Mouse (Mus musculus) frontal cortex, adult 2 months (tissue): ENCODE measurements around the gene Aff1. TPM values are rescaled to one million over a fixed set of nuclear protein-coding genes. Genes with fewer than 3 reads are reported as not detected.
A peak's percentile ranks its signal among the peaks of the same experiment; 100 is the strongest.

Experiments
- DNase-seq, 2 experiments: peaks; one replicate each; pipeline ENCODE4 v3.0.0; 2022; ENCODE audit warnings: low spot score in 1 of 2; ENCODE audit errors: extremely low spot score in 1 of 2
- polyA plus RNA-seq: library from polyadenylated mRNA; depleted of rRNA; stranded (reverse); fragments of >200 nt; gene quantifications from 2 replicates; pipeline ENCODE4 v1.2.3, GENCODE M21; 2012

Aff1 gene
- polyA plus RNA-seq, 1 experiment, result 5.0 TPM

DNA sequence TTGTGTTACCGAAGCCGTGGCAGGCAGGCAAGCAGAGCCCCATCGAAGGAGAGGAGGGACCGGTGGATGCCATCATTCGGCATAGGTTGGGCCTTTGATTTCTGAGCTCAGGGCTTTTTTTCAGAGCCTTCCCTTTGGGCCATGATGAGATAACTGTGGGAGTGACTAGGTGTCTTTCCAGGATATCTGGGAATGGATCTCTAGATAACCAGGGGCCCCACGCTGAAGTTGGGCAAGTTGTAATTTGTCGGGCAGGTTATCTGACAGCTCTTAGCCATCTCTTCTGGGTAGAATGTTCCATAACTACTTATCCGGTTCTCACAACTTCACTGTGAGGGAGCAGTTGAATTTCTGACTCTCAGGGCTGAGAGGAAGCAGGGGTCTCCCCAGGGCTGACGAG is 77.5 kb downstream of the Aff1 start:
- no peak for DNase-seq

DNA sequence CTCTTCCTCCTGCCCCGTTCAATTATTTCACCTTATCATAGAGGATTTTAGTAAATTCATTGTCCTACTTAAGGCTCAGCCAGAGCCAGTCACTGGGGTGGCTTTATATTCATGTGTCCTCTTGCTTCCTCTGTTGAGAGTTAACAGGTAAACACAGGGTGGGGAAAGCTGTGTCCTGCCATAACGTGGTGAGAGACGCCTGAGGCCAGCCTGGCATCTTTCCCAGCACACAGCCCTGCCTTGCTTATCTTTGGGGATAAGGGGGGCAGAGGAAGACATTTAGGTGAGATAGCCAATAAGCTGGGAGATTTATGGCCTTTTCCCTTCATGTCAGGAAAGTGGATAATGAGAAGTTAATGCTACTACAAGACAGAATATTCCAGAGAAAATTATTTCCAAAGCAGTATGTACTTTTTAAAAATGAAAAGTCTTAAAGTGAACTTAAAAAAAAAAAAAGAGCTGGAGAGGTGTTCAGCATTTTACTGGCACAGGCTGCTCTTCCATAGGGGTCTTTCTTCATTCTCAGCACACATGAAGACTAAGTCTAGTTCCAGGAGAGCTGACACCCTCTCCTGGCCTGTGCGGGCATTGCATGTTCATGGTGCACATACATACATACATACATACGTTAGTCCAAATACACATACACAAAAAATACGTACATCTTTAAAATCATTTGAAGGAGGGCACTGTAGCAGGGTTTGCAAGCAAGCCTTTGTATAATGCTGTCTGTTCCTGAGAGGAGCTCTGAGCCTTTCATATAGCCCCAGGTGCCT is 78.5 kb downstream of the Aff1 start:
- no peak for DNase-seq

- DNase-seq, result no peak
Observed at GRCm38 (mm10) chr5:103771380-103771779, 79.2 kb downstream of the Aff1 start.

GRCm38 (mm10) chr5:103772252-103772651 is 80.1 kb downstream of the Aff1 start:
- DNase-seq, result peak in 1 of 2 experiments; percentile 35

DNA sequence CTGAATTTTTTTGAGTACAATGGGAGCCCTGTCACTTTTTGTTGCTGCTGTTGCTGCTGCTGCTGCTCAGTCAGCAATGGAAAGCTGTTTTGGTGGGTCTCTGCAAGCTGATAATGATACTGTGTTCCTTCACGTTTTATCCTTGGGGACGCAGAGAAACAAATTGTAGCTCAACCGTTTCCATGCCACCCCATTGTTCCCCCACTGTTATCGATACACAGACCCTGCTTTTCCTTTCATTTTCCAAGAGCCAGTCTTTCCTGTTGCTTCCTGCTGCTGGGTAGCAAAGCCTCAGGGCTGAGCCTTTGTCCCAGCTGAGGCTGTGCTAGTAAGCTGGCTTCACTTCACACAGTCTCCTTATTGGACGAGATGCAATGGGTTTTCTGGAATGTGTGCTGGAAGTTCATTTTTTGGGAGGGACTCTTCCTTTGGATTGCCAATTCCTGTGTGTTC is 81.0 kb downstream of the Aff1 start:
- no peak for DNase-seq

DNA sequence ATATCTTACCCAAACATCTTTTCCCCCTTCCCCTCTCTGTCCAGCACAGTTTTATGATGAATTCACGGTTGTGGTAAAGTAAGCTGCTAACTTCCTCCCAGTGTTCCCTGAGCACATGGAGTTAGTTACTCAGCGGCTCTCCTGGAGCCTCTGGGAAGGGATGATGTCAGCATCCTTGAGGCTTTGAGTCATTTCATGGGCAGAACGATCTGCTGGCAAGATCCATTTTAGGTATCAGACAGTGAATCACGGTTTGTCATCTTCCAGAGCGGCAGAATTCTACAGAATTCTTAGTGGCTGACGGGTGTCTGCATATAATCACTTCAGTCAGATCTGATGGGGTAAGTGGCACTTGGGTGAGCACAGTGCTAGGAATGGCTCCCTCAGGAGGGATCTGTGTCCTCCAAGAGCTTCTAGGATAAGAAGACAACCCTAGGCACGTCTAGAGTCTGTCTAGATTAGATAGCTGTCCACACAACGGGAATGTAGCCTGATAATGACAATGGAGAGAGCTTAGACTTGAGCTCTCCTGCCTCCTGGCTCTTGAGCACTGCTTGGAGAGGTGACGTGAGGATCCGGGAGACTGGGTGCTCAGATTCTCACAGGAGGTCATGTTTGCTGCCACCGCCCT is 82.6 kb downstream of the Aff1 start:
- DNase-seq, result peak in 1 of 2 experiments; percentile 69

GRCm38 (mm10) chr5:103775429-103775828 is 83.3 kb downstream of the Aff1 start:
- no peak for DNase-seq

DNA sequence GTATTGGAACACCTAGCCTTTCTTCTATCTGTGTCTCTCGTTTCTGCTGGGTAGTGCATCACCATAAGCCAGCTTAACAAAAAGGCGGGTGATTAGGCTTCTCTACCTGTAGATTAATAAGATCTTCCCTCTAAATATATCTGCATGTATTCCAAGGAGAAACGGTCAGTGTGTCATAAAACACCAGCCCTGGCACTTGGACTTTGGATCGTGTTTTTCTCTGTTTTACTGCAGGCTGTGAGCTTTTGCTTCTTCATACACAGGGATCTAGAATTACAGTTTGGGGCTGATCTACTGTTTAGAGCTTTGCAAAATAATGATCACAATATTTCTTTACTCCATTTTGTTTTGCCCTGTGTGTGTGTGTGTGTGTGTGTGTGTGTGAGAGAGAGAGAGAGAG is 84.7 kb downstream of the Aff1 start:
- DNase-seq, result no peak

DNA sequence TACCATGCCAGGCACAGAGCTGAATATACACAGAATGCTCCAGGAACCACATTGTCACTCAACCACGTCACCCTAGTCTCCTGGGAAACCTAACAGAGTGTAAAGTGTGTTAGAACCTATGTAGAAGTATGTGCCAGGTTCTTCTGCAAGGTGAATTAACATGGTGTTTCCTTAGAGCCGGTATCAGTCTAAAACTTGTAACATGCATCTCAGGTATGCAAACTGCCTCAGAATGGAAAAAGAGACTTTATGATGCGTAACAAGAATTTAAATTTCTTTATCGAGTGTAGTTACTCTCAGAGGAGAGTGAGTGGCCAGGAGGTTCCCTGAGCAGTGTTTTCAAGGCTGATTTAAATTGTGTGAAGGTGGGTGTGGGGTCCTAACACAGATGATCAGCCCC is 85.3 kb downstream of the Aff1 start:
- no peak for DNase-seq

GRCm38 (mm10) chr5:103778314-103779117 is 86.3 kb downstream of the Aff1 start:
- DNase-seq, result peak in 1 of 2 experiments; percentile 54

GRCm38 (mm10) chr5:103779836-103780235 is 87.7 kb downstream of the Aff1 start:
- no peak for DNase-seq

DNA sequence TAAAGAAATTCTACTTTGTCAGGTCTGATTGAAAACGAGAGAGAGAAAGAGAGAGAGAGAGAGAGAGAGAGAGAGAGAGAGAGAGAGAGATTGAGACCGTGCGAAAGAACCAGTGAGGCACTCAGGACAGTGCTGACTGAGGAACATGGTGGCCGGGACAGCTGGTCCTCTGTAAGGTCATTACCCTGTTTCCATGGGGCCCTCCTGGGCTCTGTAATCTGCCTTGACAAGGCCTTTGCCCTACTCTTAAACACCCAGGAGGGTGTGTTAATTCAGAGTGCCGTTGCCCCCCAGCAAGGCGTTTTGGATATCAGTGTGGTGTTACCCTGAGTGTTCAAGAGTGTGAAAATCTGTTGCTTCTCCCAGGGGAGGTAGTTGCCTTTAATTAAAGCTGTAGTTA is 88.1 kb downstream of the Aff1 start:
- DNase-seq, result no peak

DNA sequence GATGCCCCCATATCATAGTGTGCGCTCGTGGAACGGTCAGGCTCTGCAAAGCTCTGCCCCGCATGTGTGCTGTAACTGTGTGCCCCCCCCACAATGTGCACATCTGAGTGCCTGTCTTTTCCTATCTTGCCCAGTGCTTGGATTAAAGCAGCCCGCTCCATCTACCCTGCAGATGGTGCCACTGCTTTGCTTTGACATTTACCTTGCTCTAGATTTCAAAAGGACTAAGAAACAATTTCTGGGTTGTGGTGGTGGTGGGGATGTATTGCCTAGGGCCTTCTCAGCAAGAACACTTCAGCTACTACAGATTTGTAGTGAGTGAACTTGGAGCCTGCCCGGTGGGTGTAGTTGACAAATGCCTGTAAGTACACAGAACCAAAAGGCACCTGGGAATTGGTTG is 88.7 kb downstream of the Aff1 start:
- peak in 1 of 2 experiments; percentile 62 for DNase-seq

GRCm38 (mm10) chr5:103783086-103783668 is 91.0 kb downstream of the Aff1 start:
- no peak for DNase-seq

- no peak for DNase-seq
Observed at GRCm38 (mm10) chr5:103786096-103786495, 93.9 kb downstream of the Aff1 start.

- DNase-seq, result no peak
Observed at GRCm38 (mm10) chr5:103788476-103788875, 96.3 kb downstream of the Aff1 start.

- peak; percentile 34 for DNase-seq
Observed at GRCm38 (mm10) chr5:103788976-103789375, 96.8 kb downstream of the Aff1 start.

DNA sequence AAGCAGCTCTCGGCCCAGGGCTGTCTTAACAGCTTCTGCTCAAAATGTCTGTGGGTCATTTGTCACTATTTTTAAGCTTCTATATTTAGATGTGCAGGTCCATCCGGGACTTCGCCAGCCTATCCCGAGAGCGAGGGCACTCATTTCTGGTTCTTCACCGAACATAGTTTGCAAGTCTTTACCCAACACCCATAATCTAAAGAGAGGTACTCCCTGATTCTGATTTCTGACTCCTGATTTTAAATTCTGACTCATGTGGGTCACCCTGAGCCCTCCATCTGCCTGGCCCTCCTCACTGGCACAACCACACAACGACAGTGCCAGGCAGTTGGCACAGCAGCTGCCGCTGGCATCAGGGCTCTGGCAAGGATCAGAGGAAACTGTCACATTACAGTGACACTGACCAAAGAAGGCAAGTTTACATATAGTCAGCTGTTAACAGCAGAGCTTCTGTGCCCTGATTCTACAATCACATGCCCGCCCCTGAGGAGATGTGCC is 97.5 kb downstream of the Aff1 start:
- peak; percentile 54 to 70 for DNase-seq

DNA sequence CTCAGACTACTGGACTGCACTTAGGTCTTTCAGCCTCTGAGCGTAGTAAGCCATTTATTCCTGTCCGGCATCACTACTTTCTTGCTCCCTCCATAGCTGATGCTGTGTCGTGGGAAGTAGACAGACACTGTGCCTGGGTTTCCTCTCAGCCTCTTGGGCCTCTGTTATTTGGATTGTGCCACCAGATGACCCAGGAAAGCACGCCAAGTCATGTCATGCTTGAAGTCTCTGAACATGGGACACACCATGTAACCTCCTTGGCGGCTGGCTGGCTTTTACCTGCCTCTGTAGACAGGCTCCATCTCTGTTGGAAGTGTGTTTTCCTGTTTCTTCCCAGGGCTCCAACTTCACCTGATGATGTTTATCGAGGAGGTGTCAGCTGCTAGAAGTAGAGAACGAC is 99.6 kb downstream of the Aff1 start:
- no peak for DNase-seq

DNA sequence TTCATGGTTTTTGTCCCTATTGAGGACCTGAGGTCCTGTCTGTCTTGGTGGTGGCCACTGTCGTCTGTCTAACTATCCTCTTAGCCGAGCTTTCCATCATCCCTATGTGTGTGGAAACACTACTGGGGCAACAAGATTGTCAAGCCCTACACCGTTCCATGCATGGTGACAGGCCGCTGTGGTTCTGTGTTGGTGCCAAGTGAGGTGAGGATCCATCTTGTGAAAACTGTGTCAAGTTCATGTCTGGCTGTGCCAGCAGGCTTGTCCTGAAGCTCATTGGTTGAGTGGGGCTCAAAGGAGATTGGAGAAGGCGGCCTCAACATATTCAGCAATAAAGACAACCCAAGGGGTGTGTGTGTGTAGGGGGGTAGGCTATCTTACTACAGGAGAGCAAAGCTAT is 102.9 kb downstream of the Aff1 start:
- DNase-seq, result no peak

GRCm38 (mm10) chr5:103796035-103796434 is 103.9 kb downstream of the Aff1 start:
- no peak for DNase-seq
